Mouse (Mus musculus) stomach, postnatal 0 days (tissue): ENCODE data around the gene Ralgapa2. TPM values are rescaled to one million over a fixed set of nuclear protein-coding genes. Genes with fewer than 3 reads are reported as not detected.
A peak's percentile ranks its signal among the peaks of the same experiment; 100 is the strongest.

ENCODE experiments used
- ATAC-seq: fragments of 200-750 bp; cut with Nextera tagmentation; 2 replicates; pipeline ENCODE4 v1.8.0; 2017; ENCODE audit not compliant: low FRiP score, low TSS enrichment
- DNase-seq: peaks from one replicate; pipeline ENCODE4 v3.0.0-alpha.2; 2016; ENCODE audit warnings: low spot score
- H3K27ac ChIP-seq: fragments of 300-500 bp; sonication (generic); replicated peaks from 2 replicates; pipeline ENCODE4 v1.5.1; 2014; ENCODE audit warnings: mild to moderate bottlenecking, control low read depth
- H3K27me3 ChIP-seq: fragments of 300-500 bp; sonication (generic); 2 replicates; pipeline ENCODE4 v1.6.1; 2014; ENCODE audit warnings: low read length; ENCODE audit not compliant: control insufficient read depth, insufficient read depth
- H3K36me3 ChIP-seq: fragments of 300-500 bp; sonication (generic); 2 replicates; pipeline ENCODE4 v1.6.1; 2014; ENCODE audit warnings: low read length, mixed read lengths; ENCODE audit not compliant: control insufficient read depth, insufficient read depth
- H3K4me1 ChIP-seq: fragments of 300-500 bp; sonication (generic); replicated peaks from 2 replicates; pipeline ENCODE4 v1.6.1; 2014; ENCODE audit warnings: antibody characterized with exemption; ENCODE audit not compliant: control insufficient read depth, insufficient read depth
- H3K4me2 ChIP-seq: fragments of 300-500 bp; sonication (generic); replicated peaks from 2 replicates; pipeline ENCODE4 v1.6.1; 2014; ENCODE audit warnings: low read depth, mild to moderate bottlenecking, control low read depth, moderate library complexity
- H3K4me3 ChIP-seq: fragments of 300-500 bp; sonication (generic); 2 replicates; pipeline ENCODE4 v1.5.1; 2014; ENCODE audit warnings: low read depth, low read length, control low read depth
- H3K9ac ChIP-seq: fragments of 300-500 bp; sonication (generic); 2 replicates; pipeline ENCODE4 v1.6.1; 2014; ENCODE audit warnings: mild to moderate bottlenecking, low read length, control low read depth, mixed read lengths
- H3K9me3 ChIP-seq: fragments of 300-500 bp; sonication (generic); 2 replicates; pipeline ENCODE4 v1.6.1; 2016; ENCODE audit warnings: low read length; ENCODE audit not compliant: control insufficient read depth
- CTCF ChIP-seq: IDR thresholded peaks from 2 replicates; pipeline ENCODE4 v1.5.1; 2016; ENCODE audit warnings: antibody characterized with exemption, low read depth, mild to moderate bottlenecking, moderate library complexity
- EP300 ChIP-seq: optimal IDR thresholded peaks from 2 replicates; pipeline ENCODE3; 2016; ENCODE audit warnings: antibody characterized with exemption
- WGBS: fragments of 180-500 bp; shearing (Covaris S2); extraction: QIAGEN DNeasy Blood & Tissue Kit; methylation state at CpG from one replicate; pipeline ENCODE4 v1.1.7; 2014; 5-methylcytosine and 5-hydroxymethylcytosine counted together
- polyA plus RNA-seq: library from polyadenylated mRNA; unstranded; fragments of >200 nt; fragmentation: Nextera tagmentation; extraction: Ambion mirVana; gene quantifications from 2 replicates; pipeline ENCODE4 v1.2.1, GENCODE M21; 2015

Ralgapa2 gene
- polyA plus RNA-seq, 1 experiment from 2014 or later = 3.1 TPM

- 83% methylated on average over 2 of the region's 2 CpGs for WGBS
- H3K4me3 ChIP-seq = no peak overlapping the region
- no peak for ATAC-seq
- TF ChIP-seq CTCF (no peak), EP300 (no peak)
- H3K27me3 ChIP-seq = no peaks in the 10 kb centered on the region
- DNase-seq = no peak
- no peaks in the 10 kb centered on the region for H3K9me3 ChIP-seq
- H3K4me2 ChIP-seq = no peak overlapping the region
- H3K36me3 ChIP-seq = no peaks in the 10 kb centered on the region
- H3K4me1 ChIP-seq = no peaks in the 10 kb centered on the region
- H3K27ac ChIP-seq = no peak overlapping the region
- no peak overlapping the region for H3K9ac ChIP-seq
These were observed 95.9 kb downstream of the Ralgapa2 start for GRCm38 (mm10) chr2:146416283-146416682.

GRCm38 (mm10) chr2:146414484-146415291, 97.5 kb downstream of the Ralgapa2 start:
- Histone ChIP-seq H3K27me3 (no peaks in the 10 kb centered on the region), H3K4me3 (no peak overlapping the region), H3K4me2 (no peak overlapping the region), H3K27ac (no peak overlapping the region), H3K9me3 (no peaks in the 10 kb centered on the region), H3K9ac (no peak overlapping the region), H3K36me3 (no peaks in the 10 kb centered on the region), H3K4me1 (no peaks in the 10 kb centered on the region)
- ATAC-seq (peak; percentile 68; the same call in 1 of the 2 replicates), DNase-seq (peak; percentile 82)
- WGBS = 36% methylated on average over 8 of the region's 8 CpGs
- TF ChIP-seq EP300 (no peak), CTCF (peak; percentile 91)

GRCm38 (mm10) chr2:146412733-146413132, 99.4 kb downstream of the Ralgapa2 start:
- H3K27me3 ChIP-seq = no peaks in the 10 kb centered on the region
- no peaks in the 10 kb centered on the region for H3K36me3 ChIP-seq
- ATAC-seq (0 out of 2 replicates have a peak, but pooled peaks have one; percentile 21), DNase-seq (no peak)
- H3K9me3 ChIP-seq = no peaks in the 10 kb centered on the region
- WGBS = 59% methylated on average over 9 of the region's 9 CpGs
- H3K4me2 ChIP-seq = no peak overlapping the region
- no peak overlapping the region for H3K4me3 ChIP-seq
- no peak overlapping the region for H3K27ac ChIP-seq
- no peak overlapping the region for H3K9ac ChIP-seq
- TF ChIP-seq CTCF = no peak
- no peak for TF ChIP-seq EP300
- no peaks in the 10 kb centered on the region for H3K4me1 ChIP-seq

- WGBS = 59% methylated on average over 5 of the region's 5 CpGs
- H3K9me3 ChIP-seq = no peaks in the 10 kb centered on the region
- DNase-seq (peak; percentile 24), ATAC-seq (peak; percentile 28; the same call in 1 of the 2 replicates)
- H3K27me3 ChIP-seq = no peaks in the 10 kb centered on the region
- no peak for TF ChIP-seq EP300
- H3K27ac ChIP-seq = no peak overlapping the region
- no peak overlapping the region for H3K4me2 ChIP-seq
- no peaks in the 10 kb centered on the region for H3K36me3 ChIP-seq
- H3K9ac ChIP-seq = no peak overlapping the region
- H3K4me3 ChIP-seq = no peak overlapping the region
- no peaks in the 10 kb centered on the region for H3K4me1 ChIP-seq
These were observed 100.2 kb downstream of the Ralgapa2 start for GRCm38 (mm10) chr2:146411904-146412303.

- Histone ChIP-seq H3K4me3 (no peak overlapping the region), H3K9ac (no peak overlapping the region), H3K9me3 (no peaks in the 10 kb centered on the region), H3K27me3 (no peaks in the 10 kb centered on the region), H3K4me2 (no peak overlapping the region), H3K36me3 (no peaks in the 10 kb centered on the region), H3K4me1 (no peaks in the 10 kb centered on the region), H3K27ac (no peak overlapping the region)
- WGBS = 66% methylated on average over 4 of the region's 4 CpGs
- TF ChIP-seq EP300 (no peak), CTCF (no peak)
- DNase-seq (no peak), ATAC-seq (no peak)
These were observed 105.1 kb downstream of the Ralgapa2 start for GRCm38 (mm10) chr2:146407078-146407477.

- TF ChIP-seq EP300 (no peak), CTCF (no peak)
- Histone ChIP-seq H3K4me2 (no peak overlapping the region), H3K36me3 (no peaks in the 10 kb centered on the region), H3K9ac (no peak overlapping the region), H3K4me3 (no peak overlapping the region), H3K4me1 (no peaks in the 10 kb centered on the region), H3K27me3 (no peaks in the 10 kb centered on the region), H3K9me3 (no peaks in the 10 kb centered on the region), H3K27ac (no peak overlapping the region)
- DNase-seq (no peak), ATAC-seq (no peak)
These were observed 110.6 kb downstream of the Ralgapa2 start for GRCm38 (mm10) chr2:146401588-146401987.
